Mouse (Mus musculus) right cerebral cortex, adult 2 months (tissue): ENCODE measurements around the gene Slc38a6.

Experiments
- DNase-seq, 2 experiments: peaks; one replicate each; pipeline ENCODE4 v3.0.0; 2021 to 2022; ENCODE audit warnings: low spot score in 2 of 2

The Slc38a6 gene

DNA sequence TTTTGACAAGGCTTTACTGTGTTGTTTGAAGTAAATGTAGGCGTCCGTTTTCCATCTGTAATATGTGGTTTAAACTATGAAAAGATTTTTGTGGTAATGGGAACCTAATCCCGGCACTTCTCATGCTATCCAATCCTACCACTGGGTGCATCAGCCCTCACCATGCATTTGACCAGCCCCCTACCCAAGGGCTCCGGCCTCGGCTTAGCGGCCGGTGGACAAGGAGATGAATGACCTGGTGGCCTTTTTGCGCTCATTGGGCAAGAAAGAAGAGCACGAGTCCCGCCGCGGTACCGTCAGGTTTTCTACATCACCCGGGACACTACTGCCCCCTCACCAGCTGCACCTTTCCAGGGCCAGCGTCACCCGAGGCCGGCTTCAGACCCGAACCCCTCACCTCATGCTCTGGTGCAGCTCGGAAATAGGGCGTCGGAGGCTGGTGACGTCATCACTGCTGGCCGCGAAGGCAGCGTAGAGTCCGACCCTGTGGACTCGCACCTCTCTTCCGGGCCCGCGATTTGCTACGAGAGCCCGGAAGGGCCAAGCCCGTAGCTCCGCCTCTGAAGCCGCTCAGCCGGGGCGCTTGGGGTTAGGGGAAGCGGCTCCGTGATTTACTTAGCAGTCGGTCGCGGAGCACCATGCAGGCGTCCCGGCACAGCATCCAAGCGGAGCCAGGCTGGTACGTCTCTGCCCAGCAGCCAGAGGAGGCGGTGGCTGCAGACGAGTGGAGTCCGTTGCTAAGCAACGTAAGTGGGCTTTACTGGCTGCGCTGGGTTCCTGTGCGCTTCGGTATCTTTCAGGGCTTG, at the start of gene Slc38a6, which contains the start of gene Trmt5:
TSS of gene Slc38a6 (plus strand) at position 493 of the 806 bp plus-strand sequence.
TSS of gene Trmt5 (minus strand) at position 424 of the 806 bp plus-strand sequence.
- peak; percentile 90 to 93 for DNase-seq

DNA sequence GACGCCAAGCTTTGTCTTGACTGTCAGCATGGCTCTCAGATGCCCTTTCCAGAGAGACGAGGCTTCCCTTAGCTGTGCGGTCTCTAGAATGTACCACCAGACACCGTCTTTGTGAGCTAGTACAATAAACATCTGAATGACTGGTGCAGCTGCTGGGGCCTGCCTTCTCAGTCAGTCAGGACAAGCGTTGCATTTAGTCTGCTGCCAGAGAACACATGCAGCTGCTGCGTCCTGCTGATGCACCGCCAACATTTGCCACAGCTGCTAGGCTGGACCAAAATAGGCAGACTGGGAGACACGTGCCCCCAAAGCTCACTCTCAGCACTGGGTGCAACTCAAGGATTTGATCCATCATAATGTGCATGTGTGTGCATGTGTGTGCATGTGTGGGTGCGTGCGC, 44.6 kb upstream of the Slc38a6 start:
- peak; percentile 19 to 41 for DNase-seq

DNA sequence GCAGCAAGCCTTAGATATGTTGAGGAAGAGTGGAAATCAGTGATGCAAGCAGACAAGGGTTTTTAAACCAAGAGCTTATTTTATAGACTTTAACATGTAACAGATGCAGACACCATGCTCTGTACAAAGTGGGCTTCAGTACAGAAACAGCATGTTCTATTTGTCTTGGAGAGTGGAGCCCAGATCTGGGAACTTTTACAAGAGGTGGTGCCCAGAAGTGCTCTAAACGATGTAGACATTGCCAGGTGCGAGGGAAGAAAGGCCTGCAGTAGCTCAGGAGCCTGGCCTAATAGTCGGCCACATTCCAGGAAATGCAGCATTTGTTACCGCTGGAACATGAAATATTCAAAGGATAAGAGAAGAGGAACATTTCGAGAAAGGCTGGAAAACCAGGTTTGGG, 40.9 kb upstream of the Slc38a6 start:
- DNase-seq = no peak

DNA sequence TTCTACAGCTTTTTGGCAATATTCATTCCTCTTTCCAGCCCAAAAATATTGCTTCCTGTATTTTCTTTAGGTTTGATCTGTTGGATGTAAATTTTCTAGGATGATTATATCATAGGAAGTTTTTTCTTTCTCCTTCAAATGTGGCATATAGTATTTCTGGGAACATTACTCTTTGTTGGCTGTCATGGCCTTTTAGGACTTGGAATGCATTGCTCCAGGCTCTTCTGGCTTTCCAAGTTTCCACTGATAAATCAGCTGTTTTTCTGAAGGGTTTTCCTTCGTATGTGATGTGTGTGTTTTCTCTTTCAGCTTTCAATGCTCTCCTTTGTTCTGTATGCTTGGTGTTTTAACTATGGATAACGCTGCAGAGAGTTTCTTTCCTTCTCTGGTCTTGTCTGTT, 31.6 kb upstream of the Slc38a6 start:
- DNase-seq = no peak

DNA sequence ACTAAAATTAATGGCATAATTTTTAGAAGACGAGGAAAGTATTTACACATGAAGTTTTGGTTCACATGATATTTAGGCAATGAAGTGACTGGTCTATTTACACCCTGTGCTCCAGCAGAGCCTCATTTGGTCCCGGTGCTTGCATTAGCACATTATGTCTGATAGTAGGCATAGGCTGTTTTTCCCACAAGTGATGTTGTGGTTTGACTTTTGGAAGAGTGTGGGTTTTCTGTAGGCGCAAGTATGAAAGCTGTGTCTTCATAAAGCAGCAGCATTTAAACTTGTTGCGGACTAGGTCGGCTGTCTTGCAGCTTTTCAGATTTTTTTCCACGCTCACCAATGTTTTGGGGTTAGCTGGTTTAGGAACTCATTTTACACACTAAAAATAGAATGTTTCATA, 27.3 kb upstream of the Slc38a6 start:
- no peak for DNase-seq

DNA sequence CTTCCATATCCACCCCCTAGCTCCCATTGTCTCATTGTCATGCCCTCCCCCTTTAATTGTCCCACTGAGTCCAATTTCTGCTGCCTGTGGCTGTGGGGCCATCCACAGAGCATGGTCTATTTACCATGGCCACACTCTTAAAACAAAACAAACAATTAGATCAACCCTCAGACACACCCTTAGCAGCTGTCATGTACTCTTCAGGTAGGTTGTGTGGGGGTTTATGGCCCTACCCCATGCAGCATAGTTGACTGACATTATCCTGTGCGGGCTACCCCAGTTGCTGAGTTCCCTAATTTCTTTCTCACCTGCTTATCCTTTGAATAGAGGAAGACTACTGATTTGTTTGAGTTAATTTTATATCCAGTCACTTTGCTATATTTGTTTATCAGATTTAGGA, 26.2 kb upstream of the Slc38a6 start:
- no peak for DNase-seq

DNA sequence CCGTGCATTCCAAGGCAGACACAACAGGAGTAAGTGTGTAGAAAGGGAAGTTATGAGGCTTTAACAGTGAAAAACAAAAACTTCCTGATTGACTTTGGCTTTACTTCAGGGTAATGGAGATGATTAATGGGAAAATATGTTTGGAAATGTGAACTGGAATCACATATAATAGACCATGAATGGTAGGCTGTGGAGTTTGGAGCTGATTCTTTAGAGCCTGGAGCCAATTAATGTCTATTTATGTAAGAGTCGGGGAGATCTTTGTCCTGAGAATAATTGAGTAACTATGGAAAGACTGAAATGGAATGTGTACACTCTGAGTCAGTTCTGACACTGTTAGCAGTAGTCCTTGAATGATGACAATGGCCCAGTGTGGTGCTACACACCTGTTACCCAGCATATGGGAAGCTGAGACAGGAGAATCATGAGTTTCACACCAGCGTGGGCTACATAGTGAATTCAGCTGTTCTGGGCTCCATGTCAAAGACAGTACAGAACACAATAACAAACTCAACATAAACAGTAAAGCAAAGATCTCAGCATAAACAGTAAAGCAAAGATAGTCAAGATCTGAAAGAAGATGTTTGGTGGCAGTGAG, 21.1 kb upstream of the Slc38a6 start:
- DNase-seq = no peak

DNA sequence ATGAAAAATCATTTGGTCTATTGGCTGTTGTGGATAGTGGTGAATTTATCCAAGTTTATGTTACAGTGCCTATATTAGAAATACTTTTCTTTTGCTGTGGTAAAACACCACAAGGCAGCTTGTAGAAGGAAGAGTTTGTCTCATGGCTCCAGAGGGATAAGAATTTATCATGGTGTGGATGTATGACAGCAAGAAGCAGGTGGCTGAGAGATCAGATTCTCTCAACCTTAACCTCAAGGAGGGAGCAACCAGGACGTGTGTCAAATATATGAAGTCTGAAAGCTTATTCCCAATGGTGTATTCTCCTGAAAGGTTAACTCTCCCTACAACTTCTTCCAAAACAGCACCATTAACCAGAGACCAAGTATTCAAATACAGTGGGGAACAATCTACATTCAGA, 20.0 kb upstream of the Slc38a6 start:
- DNase-seq = no peak

DNA sequence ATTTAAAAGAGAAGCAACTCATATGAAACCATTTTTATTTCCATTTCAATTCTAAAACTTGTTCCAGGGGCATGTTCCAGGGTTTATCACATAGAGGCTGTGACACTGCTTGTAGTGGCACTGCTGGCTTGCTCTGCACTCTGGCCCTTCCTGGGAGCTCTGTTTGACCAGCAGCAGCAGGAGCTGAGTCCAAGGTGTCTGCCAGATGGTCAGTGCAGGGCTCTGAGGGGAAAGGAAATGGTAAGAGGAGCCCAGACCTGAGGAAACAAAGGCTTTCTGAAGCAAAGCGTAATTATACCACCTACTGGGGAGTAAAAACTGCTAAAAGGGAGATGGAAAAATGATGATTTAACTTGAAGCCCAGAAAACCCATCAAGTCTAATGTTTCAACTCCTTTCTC, 18.1 kb upstream of the Slc38a6 start:
- no peak for DNase-seq

DNA sequence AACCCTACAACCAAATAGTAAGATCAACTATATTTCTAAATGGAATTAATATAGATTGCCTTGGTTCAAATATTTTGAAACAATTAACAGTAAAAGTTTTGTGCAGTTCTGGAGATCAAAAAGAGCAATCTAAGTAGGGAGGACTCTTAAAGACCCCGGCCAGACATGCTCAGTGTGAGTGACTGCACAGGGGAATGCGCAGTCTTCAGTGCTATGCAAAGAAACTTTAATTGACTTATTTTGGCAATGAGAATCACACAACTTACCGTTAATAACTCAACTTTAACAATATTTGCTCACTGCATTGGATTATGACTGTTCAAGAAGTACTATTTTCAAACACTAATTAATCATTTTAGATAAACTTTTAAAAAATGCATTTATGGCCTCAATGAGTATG, 17.0 kb upstream of the Slc38a6 start:
- DNase-seq = no peak

DNA sequence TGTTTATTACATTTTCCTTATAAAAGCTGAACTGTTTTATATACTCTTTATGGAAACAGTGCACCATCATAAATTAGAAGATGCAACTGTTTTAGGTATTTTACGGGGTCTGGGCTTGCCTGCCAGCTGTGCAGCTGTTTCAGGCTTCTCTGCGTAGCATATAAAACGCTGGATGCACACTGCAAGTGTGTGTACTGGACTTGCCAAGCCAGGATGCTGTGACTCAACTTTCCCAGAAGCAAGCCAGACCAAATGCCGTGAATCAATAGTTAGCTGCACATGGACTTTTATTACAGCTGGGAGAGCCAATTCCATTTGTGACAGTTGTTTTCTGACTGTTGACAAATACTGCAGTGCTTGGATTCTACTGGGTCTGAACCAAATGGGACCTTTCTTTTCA, 16.6 kb upstream of the Slc38a6 start:
- DNase-seq = no peak

DNA sequence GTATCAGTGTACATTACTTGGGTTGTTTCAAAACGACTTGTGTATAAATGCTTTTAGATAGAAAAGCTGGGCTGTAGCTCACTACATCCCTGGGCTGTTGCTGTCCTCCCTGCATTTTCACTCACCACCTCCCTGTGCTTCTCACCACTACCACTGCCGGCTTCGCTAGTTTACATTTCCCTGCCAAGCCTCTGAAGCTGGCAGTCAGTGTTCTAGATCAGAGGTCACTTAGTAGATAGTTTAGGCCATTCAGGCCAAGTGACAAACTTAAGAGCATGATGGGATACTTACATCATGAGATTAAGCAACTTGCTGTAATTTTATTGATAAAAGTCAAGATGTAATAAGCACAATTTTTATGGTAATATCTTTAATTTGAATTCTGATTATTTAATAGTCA, 11.7 kb upstream of the Slc38a6 start:
- no peak for DNase-seq

DNA sequence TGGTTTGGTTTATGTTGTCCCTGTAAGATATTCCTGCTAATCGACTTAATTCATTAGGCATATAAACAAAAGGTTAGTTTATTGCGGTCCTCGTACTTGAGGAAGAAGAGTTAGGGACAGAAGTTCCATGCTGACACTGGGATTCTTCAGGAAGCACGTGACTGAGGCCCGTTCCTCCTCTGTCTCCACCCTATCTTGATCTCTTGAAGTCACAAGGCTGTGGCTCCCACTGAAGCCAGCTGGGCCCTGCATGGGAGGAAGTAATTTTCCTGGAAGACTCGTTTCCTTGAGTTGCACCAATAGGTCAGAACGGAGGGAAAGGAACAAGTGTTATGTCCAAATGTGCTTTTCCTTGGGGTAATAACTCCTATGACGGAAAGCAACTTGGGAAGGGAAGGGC, 1.0 kb downstream of the Slc38a6 start:
- no peak for DNase-seq

DNA sequence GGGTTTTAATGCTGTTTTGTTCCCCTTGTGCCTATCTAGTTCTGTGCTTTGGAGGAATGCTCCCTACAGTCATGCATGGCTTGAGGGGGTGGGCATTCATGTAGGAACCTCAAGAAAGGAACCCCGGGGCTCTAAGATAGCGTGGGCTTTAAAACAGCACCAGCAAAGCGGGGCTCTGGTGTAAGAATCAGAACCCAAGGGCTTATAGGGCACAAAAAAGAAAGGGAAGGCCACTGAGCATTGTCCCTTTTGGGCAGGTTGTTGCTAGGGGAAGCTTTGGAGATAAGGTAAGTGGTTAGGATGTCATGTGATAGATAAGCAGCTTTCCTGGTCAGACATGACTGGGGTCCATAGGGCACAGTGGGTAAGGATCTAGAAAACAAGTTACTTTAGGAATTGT, 2.0 kb downstream of the Slc38a6 start:
- DNase-seq = no peak

DNA sequence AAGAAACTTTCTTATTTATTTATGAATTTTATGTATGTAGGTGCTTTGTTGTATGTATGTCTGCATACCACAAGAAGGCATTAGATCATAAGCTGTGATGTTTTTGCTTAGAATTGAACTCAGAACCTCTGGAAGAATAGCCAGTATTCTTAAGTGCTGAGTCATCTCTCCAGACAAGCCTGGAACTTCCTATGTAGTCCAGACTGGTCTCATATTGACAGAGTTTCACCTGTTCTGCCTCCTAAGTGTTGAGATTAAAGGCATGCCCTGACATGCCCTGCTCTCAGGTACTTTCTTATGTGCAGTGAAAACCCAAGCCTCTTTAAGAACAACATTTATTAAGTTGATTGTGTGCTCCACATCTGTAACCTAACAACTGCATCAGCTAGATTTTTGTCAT, 8.3 kb downstream of the Slc38a6 start:
- no peak for DNase-seq

DNA sequence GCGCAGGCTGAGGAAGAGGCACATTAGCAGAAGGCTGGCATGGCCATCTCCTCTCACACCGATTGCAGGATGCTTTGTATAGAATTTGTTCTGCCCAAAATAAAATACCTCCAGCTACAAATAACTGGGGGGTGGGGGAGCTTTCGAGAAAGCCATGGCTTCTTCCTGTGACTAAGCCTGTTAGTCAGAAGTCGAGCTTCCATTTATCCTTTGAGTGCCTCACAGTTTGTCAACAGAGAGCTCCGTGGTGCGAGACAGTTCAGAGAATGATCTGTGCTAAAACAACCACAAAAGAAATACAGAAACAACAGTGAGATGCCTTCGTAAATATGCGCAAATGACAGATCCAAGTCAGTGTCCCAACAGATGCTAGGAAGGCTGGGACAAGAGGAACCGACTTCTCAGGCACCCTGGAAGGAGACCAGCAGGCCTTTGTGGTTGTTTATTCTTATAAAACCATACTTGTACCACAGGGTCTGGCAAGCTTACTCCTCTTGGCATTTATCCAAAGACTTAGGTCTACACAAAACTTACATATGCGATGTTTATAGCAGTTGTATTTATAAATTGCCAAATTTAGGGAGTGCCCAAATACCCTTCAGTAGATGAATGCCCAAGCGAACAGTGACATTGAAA, 9.0 kb downstream of the Slc38a6 start:
- no peak for DNase-seq

DNA sequence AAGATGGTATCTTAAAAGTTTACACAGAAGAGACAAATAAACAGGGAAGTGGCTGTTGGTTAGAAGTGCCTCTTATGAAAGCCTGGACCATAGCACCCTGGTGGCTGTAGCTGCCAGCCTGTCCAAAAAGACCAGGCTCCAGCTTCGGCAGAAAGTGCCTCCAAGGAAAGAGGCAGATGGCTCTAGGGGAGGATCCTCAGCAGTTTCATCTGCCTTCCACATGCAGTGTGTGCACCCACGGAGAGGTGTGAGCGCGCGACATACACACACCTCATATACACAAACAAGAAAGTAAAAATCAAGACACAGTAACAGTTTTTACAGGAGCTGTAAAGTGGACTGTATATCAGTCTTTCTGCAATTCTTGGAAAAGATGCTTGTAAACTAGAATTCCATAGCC, 12.0 kb downstream of the Slc38a6 start:
- peak in 1 of 2 experiments; percentile 10 for DNase-seq

DNA sequence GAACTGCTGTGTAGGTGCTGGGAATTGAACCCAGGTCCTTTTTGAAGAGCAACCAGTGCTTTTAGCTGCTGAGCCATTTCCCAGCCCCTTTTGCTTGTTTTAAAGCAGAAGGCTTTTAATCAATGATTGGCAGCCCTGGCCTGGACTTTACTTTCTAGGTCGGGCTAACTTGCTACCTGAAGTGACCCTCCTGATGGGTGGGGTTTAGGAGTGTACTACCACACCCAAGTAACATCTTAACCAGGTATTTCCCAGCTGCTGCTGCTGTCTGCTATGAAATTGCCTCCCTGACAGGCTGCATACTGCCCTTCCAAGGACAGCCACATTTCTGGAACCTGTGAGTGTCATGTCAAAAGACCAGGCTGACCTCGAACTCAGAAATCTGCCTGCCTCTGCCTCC, 14.0 kb downstream of the Slc38a6 start:
- no peak for DNase-seq

DNA sequence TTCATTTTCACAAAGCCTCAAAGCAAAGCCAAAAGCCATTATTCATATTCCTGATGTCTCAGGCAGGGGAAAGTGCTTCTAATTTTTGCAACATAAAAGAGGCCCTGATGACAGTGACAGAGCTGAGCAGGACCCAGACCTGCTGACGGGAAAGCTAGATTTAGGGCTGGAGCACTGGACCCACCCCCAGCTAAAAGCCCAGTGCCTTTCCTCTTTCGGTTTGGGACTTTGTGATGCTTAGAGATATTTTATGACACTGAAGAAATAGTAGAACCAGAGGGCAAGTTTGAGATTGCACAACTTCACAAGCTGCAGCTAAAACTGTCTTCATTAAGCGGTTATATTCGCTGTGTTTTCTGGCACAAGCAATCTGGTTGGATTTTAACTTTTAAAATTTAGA, 18.1 kb downstream of the Slc38a6 start:
- DNase-seq = no peak

DNA sequence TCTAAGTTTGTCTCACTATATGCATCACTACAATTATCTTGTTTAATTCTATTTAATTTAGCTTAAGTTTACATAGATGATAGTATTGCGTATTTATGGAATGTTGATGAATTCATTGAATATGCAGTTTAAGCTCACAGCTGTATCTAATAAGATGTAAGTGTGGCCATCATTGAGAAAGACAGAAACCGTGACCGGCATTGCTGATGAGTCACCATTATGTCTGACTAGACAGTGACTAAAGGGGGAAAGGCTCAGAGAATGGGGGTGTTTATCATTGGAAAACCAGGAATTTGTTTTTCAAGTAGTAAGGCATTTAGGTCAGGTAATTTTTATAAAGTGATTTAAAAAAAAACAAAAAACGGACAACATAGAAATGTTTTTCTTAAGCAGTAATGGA, 21.2 kb downstream of the Slc38a6 start:
- DNase-seq = no peak

DNA sequence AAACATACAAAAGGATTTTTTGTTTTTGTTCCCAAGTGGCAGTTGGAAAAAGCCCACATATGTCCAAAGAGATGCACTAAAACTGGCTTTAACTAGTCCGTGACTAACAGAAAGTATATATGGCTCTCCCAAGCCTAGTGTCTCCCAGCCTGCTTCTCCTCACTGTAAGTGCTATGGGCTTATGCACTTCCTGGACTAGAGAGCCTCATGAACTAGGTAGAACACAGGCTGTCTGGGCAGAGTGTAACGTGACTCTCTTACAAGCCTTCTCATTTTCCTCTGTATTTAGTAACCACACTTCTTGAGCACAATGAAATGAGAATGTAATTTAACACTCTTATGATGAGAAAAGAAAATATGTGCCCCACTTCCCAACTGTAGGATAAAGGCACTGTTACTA, 22.1 kb downstream of the Slc38a6 start:
- no peak for DNase-seq

DNA sequence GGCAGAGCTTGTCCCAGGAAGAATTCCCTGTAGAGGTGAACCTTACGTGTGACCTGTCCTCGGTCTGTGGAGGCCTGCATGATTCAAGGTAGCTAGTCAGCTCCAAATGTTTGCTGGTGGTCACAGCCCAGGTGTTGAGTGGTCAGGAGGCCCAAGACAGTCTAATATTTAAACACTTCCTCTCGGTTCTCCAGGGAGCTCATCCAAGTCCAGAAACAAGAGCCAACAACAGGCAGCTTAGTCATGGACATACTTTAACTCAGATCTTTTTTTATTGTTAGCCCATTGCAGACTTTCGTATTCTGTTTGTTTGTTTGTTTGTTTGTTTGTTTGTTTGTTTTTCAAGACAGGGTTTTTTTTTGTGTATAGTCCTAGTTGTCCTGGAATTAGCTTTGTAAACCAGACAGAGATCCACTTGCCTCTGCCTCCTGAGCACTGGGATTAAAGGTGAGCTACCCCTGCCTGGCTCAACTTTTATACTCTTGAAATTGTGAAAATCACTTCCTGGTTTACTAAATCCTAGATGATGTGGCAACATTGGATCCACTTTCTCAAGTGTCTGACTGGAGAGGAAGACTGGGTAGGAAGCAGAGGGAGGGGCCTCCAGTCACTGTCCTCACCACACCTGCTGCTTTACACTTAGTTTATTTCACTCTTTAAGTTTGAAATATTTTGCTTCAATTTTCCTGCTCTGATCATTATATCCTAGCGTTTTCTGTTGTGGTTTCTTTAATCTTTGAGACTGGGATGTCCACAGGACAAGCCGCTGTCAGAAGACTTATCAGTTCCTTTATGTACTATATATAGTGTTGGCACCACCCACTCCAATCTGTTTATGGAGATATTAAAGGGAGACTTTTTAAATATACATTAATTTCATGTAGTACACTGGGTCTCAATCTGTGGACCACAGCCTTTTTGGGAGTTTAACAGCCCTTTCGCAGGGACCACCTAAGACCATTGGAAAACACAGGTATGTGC, 31.4 kb downstream of the Slc38a6 start:
- no peak for DNase-seq
